Mouse (Mus musculus): ENCODE results near the gene Fcho2. TPM values are rescaled to one million over a fixed set of nuclear protein-coding genes. Genes with fewer than 3 reads are reported as not detected.

Gene Fcho2
- polyA plus RNA-seq, 1 experiment: 7.8 TPM

DNA sequence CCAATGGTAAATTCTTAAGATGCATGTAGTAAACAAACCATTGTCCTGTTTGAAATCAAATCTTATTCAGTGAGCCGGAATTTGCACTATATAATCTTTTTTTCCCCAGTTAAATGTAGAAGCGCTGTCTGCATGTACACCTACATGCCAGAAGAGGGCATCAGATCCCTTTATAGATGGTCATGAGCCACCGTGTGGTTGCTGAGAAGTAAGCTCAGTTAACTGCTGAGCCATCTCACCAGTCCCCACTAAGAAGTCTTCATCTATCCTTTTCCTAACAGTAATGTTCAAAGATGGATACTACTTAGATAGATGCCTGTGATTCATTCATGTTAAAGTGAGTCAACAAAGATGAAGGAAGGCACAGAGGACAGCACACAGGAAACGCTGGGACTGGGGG lies 88.8 kb downstream of the Fcho2 start:
- no peak for DNase-seq (ENCODE audit: low read depth, low spot score)
- 54% methylated on average over 4 of the region's 4 CpGs for WGBS

DNA sequence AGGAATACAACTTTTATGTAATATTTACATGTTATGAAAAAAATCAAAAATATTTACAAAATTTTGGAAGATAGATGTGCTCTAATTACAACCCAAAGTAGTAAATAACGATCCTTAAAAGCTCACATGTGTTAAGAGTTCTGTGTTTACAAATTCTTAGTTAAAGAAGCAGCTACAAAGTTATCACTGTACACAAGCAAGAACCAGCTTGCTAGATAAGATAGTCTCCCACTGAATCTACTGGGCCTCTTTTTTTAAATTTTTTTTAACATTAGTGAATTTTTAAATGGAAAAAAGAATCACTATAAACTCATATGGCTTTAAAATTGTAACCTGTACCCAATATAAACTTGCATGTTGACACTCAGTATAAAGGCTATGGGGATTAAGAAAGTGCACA lies 91.8 kb downstream of the Fcho2 start:
- DNase-seq (ENCODE audit: low read depth, low spot score): no peak
- WGBS: 91% methylated on average over 1 of the region's 1 CpGs

DNA sequence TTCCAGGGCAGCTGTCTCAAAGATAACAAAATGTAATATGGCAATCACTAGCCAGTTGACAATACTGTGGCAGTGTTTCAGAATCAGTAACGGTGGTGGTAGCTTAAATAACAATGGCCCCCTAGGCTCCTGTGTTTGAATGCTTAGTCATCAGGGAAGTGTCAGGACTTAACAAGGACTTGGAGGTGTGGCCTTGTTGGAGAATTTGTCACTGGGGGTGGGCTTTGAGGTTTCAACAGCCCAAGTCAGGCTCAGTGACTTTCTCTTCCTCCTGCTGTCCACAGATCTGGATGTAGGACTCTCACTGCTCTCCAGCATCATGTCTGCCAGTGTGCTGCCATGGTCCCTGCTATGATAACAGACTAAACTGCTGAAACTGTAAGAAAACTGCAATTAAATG lies 93.0 kb downstream of the Fcho2 start:
- WGBS: 62% methylated on average over 1 of the region's 1 CpGs
- DNase-seq (ENCODE audit: low read depth, low spot score): no peak

DNA sequence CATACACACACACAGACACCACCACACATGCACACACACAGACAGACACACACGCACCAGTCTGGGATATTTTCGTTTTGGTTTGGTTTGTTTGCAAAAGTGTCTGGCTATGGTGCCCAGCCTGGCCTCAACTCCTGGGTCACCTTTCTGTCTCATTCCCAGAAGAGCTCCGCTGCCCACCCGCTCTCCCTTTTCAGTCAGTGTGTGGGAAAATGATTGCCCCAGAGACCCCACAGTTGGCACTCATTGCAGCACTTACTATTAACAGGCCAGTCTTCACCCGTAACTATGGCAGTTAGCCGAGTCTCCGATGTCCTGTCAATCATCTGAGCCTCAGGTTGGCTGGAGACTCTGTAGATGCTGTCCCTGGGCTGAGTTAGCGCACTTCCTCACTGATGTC lies 99.1 kb downstream of the Fcho2 start:
- 85% methylated on average over 8 of the region's 8 CpGs for WGBS

DNA sequence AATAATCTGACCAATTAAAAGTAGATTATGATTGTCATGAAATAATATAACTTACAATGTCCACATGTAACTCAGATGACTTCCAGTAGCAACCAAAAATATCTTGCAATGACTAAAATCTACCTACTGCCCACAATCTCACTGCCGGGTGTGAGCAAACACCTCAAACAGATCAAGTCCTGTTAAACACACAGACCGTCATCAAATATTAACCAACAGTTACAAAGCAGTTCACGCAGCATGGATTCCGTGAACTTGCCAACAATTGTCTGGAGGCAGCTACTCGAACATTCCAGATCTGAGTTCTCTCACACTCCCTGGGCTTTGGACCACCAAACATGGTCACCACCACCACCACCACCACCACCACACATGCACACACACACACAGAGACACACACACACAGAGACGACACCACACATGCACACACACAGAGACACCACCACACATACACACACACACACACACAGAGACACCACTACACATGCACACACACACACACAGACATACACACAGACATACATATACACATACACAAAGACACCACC lies 99.7 kb downstream of the Fcho2 start:
- 35% methylated on average over 6 of the region's 6 CpGs for WGBS
- no peak for DNase-seq (ENCODE audit: low read depth, low spot score)

More for the DNA sequence above, 99.1 kb downstream of the Fcho2 start:
- DNase-seq (ENCODE audit: low read depth, low spot score): no peak

DNA sequence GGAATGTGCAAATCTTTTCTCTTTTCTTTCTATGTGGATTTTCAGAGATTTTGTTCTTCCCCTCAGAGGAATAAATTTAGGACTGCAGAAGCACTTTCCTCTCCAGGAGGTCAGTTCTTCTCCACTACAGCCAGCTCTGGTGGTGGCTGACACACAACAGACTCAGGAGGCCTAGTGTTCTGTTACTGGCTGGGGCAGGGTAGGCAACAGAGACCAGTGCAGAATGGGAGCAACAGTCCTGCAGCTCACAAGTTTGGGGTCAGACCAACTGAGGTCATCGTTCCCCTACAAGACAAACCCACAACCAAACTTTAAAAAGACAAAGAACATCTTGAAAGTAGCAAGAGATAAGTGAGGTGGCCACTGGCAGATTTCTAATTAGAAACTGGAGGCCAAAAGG lies 104.6 kb downstream of the Fcho2 start:
- 92% methylated on average over 1 of the region's 1 CpGs for WGBS

DNA sequence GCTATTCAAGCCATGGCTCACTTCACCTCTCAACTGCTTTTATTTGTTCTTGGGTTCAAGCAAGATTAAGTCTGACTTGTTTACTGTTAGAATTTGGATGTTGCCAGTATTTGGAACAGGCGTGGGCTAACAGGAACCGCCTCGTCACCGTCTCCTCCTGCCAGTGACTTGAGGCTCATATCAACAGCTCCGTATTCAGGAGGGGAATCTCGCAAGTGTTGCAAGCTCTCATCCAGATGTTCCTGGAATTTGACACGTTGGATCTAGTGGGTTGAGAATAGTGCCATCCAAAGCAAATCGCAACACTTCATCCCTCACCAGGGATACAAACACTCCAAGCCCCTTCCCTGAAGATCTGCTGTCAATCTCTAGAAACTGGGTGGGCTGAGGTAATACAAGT lies 105.0 kb downstream of the Fcho2 start:
- DNase-seq (ENCODE audit: low read depth, low spot score): no peak
- 72% methylated on average over 8 of the region's 8 CpGs for WGBS

More for the DNA sequence above, 104.6 kb downstream of the Fcho2 start:
- DNase-seq (ENCODE audit: low read depth, low spot score): no peak

DNA sequence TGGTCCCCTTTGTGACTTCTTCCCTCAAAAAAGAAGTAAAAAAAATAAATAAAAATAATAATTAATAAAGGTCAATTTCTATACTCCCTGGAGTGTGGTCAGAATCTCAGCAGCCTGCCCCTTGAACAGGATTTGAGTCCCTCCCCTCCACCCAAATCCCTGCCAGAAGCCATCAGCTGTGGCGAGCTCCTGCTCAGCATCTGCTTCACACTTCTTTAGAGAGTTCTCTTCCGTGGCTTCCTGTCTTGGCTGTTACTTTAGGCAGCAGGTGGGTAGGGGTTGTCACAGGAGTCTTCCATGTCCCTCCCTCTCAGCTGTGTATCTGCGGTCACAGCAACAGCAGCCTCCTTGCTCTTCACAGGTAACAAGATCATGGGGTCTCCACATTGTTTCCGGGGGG lies 109.7 kb downstream of the Fcho2 start:
- WGBS: 79% methylated on average over 4 of the region's 4 CpGs
- no peak for DNase-seq (ENCODE audit: low read depth, low spot score)

DNA sequence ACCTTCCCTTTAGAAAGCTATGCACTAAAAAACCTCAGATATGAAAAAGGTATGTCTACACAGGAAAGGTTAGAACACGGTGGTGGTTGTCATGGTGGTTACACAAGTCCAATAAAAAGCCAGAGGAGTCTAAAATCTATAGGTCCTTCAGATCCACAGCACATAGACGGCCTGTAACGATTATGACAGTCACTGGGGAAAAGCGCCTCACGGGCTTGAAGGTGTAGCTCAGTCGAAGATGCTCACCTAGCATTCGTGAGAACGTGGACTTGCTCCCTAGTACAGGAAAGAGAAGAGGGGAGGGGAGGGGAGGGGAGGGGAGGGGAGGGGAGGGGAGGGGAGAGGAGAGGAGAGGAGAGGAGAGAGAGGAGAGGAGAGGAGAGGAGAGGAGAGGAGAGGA lies 111.5 kb downstream of the Fcho2 start:
- WGBS: 72% methylated on average over 7 of the region's 8 CpGs
- no peak for DNase-seq (ENCODE audit: low read depth, low spot score)

DNA sequence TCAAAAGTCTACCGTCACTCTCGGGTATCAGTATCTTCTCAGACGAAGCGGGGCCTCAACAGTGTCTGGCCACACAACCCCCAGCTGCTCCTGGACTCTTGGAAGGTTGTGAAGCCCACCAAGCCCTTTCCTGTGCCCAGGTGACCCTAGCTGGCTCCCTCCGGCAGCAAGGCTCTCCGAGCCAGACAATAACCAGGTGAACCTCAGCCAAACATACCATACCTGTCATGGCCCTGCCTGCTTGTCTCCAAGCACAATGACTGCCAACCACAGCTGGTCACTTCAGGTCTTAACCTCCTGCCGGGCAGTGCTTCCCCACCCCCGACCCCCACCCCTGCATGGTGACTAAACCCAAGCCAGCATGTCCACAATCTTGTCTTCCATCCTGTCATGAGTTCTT lies 112.9 kb downstream of the Fcho2 start:
- no peak for DNase-seq (ENCODE audit: low read depth, low spot score)
- WGBS: 90% methylated on average over 8 of the region's 8 CpGs

DNA sequence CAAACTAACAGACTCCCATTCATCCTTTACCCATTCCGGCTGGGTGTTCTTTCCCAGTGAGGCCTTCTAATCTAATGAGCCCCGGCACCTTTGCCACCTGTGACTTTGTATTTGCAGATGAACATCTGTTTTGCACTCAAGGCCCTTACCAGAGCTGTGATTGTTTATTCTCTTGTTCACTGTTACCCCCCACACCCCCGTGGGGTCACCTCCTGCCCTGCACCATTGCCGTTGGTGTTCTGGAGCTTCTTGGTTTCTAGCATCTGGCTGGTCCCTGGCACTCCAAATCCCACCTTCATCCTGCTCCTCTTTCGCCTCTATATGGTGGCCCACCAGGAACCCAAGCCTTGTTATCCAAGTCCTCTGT lies 114.0 kb downstream of the Fcho2 start:
- WGBS: 47% methylated on average over 5 of the region's 5 CpGs
- no peak for DNase-seq (ENCODE audit: low read depth, low spot score)

DNA sequence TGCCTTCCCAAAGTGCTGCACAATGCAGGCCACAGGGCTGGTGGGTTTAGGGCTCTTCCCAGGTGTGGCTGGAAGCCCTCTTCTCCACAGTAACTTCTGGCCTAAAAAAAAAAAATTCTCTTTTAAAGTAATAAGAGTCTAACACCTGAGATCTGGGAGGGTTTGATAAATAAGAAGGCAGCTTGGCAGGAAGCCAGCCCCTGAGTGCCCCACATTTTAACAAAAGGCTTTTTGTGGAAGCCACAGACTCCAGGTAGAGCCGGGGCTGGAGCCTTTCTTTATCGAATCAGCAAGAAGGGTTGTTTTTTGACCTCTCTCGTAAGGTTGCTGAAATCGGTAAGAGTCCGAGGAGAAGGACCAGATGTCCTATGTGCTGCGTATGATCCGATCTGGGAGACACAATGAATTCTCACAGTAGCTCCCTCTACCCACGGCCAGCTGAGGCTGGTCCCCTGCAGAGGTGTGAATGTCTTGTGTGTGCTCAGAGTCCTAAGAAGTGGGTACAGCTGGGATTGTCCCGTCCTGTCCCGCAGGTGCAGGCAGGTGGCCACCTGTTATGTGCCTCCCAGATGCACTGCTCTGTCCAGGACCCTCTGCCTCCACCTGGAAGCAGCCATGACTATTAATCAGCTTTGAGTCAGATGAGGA lies 114.5 kb downstream of the Fcho2 start:
- no peak for DNase-seq (ENCODE audit: low read depth, low spot score)
- WGBS: 21% methylated on average over 10 of the region's 10 CpGs

DNA sequence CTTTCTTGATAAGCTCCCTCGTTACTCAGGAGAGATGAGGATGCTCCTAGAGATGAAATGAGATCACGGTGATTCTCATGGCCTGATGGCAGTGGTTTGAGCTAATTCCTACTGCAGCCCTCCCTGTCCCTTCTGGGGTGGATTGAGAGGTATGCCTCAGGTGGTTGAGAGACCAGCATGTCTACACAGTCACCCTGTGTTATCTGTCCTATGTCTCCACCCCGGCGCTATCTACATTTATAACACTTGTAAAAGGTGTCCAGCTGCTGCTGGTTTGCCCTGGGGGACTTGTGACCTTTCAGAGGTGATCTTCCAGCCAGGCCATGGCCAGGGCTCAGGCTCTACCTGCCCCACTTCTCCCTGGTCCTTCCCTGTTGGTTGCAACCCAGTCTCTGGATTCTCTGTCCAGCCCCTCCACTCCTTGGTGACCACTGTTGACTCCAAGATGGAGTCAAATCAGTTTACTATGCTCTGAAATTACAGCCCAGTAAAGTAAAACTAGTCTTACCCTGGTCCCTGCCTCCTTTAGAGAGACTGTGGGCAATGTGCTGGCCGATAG lies 115.2 kb downstream of the Fcho2 start:
- WGBS: 32% methylated on average over 5 of the region's 5 CpGs
- DNase-seq (ENCODE audit: low read depth, low spot score): no peak

DNA sequence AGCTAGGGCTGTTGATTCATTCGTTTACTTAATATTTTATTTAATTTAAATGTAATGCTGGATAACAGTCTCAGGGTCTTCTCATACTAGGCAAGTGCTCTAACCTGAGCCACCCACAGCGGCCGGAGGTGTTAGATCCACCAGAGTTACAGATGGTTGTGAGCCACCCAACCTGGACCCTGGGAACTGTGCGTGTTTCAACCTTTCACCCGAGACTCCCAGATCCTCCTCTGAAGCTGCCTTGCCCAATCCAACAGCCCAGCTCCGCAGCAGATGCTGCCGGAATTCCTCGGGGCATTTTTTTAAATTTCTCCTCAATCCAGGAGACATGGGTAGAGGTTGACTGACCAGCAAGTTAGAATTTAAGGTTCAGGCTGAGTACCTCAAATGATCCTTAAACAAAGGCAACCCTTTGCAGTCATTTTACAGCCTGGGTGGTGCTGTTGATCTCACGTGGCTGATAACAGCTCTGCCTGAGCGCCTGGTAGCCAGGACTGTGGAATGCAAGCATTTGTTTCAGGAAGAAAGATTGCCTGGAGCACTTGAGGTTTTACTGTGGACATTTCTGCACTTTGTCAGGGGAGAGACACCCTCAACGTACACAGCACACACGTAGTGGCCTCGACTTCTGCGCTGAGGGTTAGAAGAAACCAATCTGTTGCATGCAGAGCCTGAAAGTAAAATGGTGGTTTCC lies 116.1 kb downstream of the Fcho2 start:
- WGBS: 25% methylated on average over 14 of the region's 14 CpGs
- no peak for DNase-seq (ENCODE audit: low read depth, low spot score)

DNA sequence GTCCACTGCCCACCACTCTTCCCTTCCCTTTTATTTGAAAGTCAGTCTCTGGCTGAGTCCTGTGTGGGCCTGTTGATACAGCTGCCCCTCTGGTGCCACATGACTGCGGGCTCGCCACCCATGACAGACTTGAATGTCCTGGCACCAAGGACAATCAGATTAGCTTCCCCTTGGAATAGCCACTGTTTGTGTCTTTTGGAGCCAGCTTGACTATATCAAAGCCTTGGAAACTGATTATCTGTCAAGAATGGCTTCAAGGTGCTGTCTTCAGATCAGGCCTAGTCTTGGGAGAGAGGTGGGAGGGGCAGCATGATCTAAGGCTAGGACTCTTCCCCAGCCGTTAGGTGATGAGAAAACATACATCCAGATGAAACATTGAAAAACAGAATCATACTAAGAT lies 118.5 kb downstream of the Fcho2 start:
- no peak for DNase-seq (ENCODE audit: low read depth, low spot score)
- whole genome bisulfite sequencing: 45% methylated on average over 3 of the region's 3 CpGs

DNA sequence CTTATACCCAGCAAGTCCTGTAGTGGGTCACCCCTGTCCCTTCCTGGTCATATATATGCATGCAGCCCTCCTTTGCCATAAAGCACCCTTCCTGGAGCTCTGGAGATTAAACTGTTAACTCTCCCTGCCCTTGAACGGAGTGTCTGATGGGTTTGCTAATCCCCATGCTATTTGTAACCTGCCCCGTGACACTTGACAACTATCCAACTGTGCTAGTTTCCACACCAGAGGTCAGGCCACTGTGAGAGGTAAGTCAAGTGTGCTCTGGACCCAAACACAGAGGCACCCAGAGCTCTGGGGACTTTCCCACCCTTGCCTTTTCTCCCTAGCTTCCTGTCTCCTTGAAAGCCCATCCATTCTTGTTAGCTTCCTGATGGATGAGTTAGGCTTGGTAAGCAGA lies 119.7 kb downstream of the Fcho2 start:
- 16% methylated on average over 2 of the region's 2 CpGs for WGBS
- DNase-seq (ENCODE audit: low read depth, low spot score): no peak

DNA sequence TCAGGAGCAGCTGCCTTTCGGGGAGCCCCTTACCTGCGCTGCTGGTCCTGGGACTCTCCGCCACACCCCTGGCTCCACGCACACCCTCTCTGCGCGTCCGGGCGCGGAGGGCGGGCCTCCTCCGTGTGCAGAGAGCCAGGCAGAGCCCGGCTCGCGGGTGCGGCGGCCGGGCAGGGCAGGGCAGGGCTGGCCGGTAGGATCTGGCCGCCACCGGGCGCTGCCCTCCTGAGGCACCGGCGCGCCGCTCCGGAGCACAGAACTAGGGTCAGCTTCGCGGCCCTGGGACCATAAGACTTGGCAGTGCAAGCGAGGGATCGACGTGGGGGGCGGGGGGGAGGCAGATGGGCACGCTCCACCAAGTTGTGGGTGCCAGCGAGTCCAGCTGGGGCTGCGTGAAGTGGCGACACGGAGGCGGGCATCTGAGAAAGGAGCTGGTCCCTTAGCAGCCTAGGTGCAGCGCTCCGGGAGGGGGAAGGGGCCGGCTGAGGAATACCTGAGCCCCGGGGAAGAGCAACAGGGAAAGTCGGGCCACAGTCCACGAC lies 120.4 kb downstream of the Fcho2 start, which contains the start of gene Tmem171:
Gene Tmem171, minus strand, starts transcription at position 62 of the 542 bp plus-strand sequence.
- WGBS: 7% methylated on average over 43 of the region's 44 CpGs
- no peak for DNase-seq (ENCODE audit: low read depth, low spot score)

DNA sequence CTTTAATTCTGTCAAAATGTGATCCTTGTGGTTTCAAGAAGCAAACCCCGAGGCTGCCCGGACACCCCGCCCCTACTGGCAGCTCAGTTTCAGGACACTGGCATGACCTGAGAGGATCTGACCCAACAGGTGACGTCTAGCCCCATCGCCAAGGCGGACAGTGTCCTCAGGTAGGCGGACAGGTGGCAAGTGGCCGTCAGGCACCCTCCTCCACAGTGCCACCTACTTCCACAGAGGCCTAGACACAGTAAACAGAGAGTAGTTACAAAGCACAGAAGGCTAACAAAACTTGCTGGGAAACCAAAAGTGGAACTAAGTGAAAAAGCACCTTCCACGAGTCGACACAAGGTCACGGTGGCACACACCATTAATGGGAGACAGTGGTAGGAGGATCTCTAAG lies 121.9 kb downstream of the Fcho2 start:
- WGBS: 26% methylated on average over 11 of the region's 11 CpGs
- DNase-seq (ENCODE audit: low read depth, low spot score): no peak

DNA sequence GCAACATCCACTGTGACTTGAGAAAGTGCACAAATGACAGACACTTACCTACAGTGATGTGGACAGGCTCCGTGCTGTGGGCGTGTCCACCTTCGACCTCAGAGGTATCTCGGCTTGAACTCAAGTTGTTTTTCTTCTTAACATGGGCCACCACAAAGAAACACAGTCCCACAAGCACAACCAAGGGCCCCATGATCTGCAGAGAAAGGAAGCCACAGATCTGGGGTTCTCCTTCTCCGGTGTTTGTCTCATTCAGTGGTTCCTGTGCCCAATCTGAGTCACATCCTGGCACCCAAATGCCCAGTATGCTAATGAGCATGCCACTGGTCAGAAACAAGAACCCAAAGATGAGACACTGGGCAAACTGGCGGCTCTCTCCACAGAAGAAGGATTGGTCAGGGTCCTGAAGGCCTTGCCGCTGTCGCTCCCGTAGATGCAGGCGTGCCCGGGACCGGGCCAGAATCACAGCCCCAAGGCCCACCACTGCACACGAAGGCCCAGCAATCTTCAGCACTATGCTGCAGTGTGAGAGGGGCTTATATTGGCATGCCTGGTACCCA lies 123.2 kb downstream of the Fcho2 start:
- DNase-seq (ENCODE audit: low read depth, low spot score): no peak

DNA sequence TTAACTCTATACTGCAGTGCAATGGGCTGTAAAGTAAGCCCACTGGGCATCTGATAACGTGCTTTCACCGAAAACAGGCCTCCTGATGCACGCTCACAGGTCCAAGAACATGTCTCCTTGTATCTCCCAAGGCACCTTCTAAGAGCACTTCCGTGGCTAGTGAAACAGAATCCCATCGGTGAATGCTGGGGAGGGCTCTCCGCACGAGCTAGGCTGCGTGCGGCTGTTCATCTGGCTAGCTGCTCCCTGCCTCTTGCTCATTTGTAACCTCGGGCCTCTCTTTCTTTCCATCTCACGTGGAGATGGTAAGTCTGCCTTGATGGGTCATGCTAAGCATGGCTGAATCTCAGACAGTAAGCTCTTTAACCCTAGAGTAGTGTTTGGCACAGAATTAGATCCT lies 124.4 kb downstream of the Fcho2 start:
- no peak for DNase-seq (ENCODE audit: low read depth, low spot score)
- 33% methylated on average over 11 of the region's 11 CpGs for WGBS

More for the DNA sequence above, 123.2 kb downstream of the Fcho2 start:
- 43% methylated on average over 13 of the region's 13 CpGs for whole genome bisulfite sequencing

All from large intestine, adult 2 months (tissue).